Mouse (Mus musculus): ENCODE measurements at regions not wholly inside any gene's neighbourhood (a gene's known extent, or its start where the extent isn't known, plus 50 kb on each side); places are given as distances from the start of the nearest gene placed in this dataset.
A peak's percentile ranks its signal among the peaks of the same experiment; 100 is the strongest.

GRCm38 (mm10) chr3:37836749-37837148 lies 112.5 kb upstream of the Gm5148 start:
- ATAC-seq: no peak
- Histone ChIP-seq H3K4me2 (replicated peaks; ENCODE audit: low read depth, low read length) (no peak overlapping the region), H3K4me3 (ENCODE audit: low read depth, low read length) (no peak overlapping the region), H3K36me3 (ENCODE audit: insufficient read depth, low read length) (no peaks in the 10 kb centered on the region), H3K9ac (replicated peaks; ENCODE audit: low read depth) (no peak overlapping the region), H3K4me1 (ENCODE audit: insufficient read depth, low read depth, low read length) (no peaks in the 10 kb centered on the region), H3K9me3 (ENCODE audit: low read length) (no peaks in the 10 kb centered on the region), H3K27me3 (replicated peaks; ENCODE audit: insufficient read depth, low read length) (no peaks in the 10 kb centered on the region), H3K27ac (ENCODE audit: low read length) (no peak overlapping the region)
- 56% methylated on average over 5 of the region's 5 CpGs for WGBS
- no peak for TF ChIP-seq CTCF (IDR thresholded peaks at IDR 0.05)
- no peak for TF ChIP-seq EP300 (IDR thresholded peaks at IDR 0.05)
- no peak for DNase-seq (ENCODE audit: low spot score)

- no peaks in the 10 kb centered on the region for H3K36me3 ChIP-seq (ENCODE audit: insufficient read depth, low read length)
- no peak overlapping the region for H3K27ac ChIP-seq (ENCODE audit: low read length)
- no peak overlapping the region for H3K9ac ChIP-seq (replicated peaks; ENCODE audit: low read depth)
- no peaks in the 10 kb centered on the region for H3K9me3 ChIP-seq (ENCODE audit: low read length)
- DNase-seq (ENCODE audit: low spot score): no peak
- no peak for ATAC-seq
- no peaks in the 10 kb centered on the region for H3K27me3 ChIP-seq (replicated peaks; ENCODE audit: insufficient read depth, low read length)
- no peaks in the 10 kb centered on the region for H3K4me1 ChIP-seq (ENCODE audit: insufficient read depth, low read depth, low read length)
- WGBS: 66% methylated on average over 2 of the region's 2 CpGs
- TF ChIP-seq EP300 (IDR thresholded peaks at IDR 0.05) (no peak), CTCF (IDR thresholded peaks at IDR 0.05) (no peak)
- H3K4me2 ChIP-seq (replicated peaks; ENCODE audit: low read depth, low read length): no peak overlapping the region
- H3K4me3 ChIP-seq (ENCODE audit: low read depth, low read length): no peak overlapping the region
These were observed 111.4 kb upstream of the Gm5148 start for GRCm38 (mm10) chr3:37835687-37836086.

- Histone ChIP-seq H3K4me3 (ENCODE audit: low read depth, low read length) (no peak overlapping the region), H3K4me2 (replicated peaks; ENCODE audit: low read depth, low read length) (no peak overlapping the region), H3K9ac (replicated peaks; ENCODE audit: low read depth) (no peak overlapping the region), H3K4me1 (ENCODE audit: insufficient read depth, low read depth, low read length) (no peaks in the 10 kb centered on the region), H3K27ac (ENCODE audit: low read length) (no peak overlapping the region), H3K9me3 (ENCODE audit: low read length) (no peaks in the 10 kb centered on the region), H3K36me3 (ENCODE audit: insufficient read depth, low read length) (no peaks in the 10 kb centered on the region), H3K27me3 (replicated peaks; ENCODE audit: insufficient read depth, low read length) (no peaks in the 10 kb centered on the region)
- ATAC-seq: no peak
- WGBS: 73% methylated on average over 5 of the region's 5 CpGs
- no peak for TF ChIP-seq CTCF (IDR thresholded peaks at IDR 0.05)
- no peak for TF ChIP-seq EP300 (IDR thresholded peaks at IDR 0.05)
- no peak for DNase-seq (ENCODE audit: low spot score)
These were observed 110.8 kb upstream of the Gm5148 start for GRCm38 (mm10) chr3:37835135-37835534.

- H3K4me2 ChIP-seq (replicated peaks; ENCODE audit: low read depth, low read length): no peak overlapping the region
- 17% methylated on average over 3 of the region's 3 CpGs for WGBS
- H3K4me1 ChIP-seq (ENCODE audit: insufficient read depth, low read depth, low read length): no peaks in the 10 kb centered on the region
- DNase-seq (ENCODE audit: low spot score) (peak; percentile 24), ATAC-seq (peak; percentile 44; the same call in 1 of the 2 replicates)
- no peaks in the 10 kb centered on the region for H3K36me3 ChIP-seq (ENCODE audit: insufficient read depth, low read length)
- no peak overlapping the region for H3K9ac ChIP-seq (replicated peaks; ENCODE audit: low read depth)
- no peak for TF ChIP-seq CTCF (IDR thresholded peaks at IDR 0.05)
- no peak for TF ChIP-seq EP300 (IDR thresholded peaks at IDR 0.05)
- H3K9me3 ChIP-seq (ENCODE audit: low read length): no peaks in the 10 kb centered on the region
- no peaks in the 10 kb centered on the region for H3K27me3 ChIP-seq (replicated peaks; ENCODE audit: insufficient read depth, low read length)
- no peak overlapping the region for H3K27ac ChIP-seq (ENCODE audit: low read length)
- no peak overlapping the region for H3K4me3 ChIP-seq (ENCODE audit: low read depth, low read length)
These were observed 110.3 kb upstream of the Gm5148 start for GRCm38 (mm10) chr3:37834626-37835025.

GRCm38 (mm10) chr3:37833387-37833786 lies 109.1 kb upstream of the Gm5148 start:
- Histone ChIP-seq H3K36me3 (ENCODE audit: insufficient read depth, low read length) (no peaks in the 10 kb centered on the region), H3K4me1 (ENCODE audit: insufficient read depth, low read depth, low read length) (no peaks in the 10 kb centered on the region), H3K9ac (replicated peaks; ENCODE audit: low read depth) (no peak overlapping the region), H3K27me3 (replicated peaks; ENCODE audit: insufficient read depth, low read length) (no peaks in the 10 kb centered on the region), H3K27ac (ENCODE audit: low read length) (no peak overlapping the region), H3K4me3 (ENCODE audit: low read depth, low read length) (no peak overlapping the region), H3K9me3 (ENCODE audit: low read length) (no peaks in the 10 kb centered on the region), H3K4me2 (replicated peaks; ENCODE audit: low read depth, low read length) (no peak overlapping the region)
- WGBS: 80% methylated on average over 4 of the region's 4 CpGs
- TF ChIP-seq CTCF (IDR thresholded peaks at IDR 0.05) (no peak), EP300 (IDR thresholded peaks at IDR 0.05) (no peak)
- DNase-seq (ENCODE audit: low spot score) (no peak), ATAC-seq (no peak)

- Histone ChIP-seq H3K4me1 (ENCODE audit: insufficient read depth, low read depth, low read length) (no peaks in the 10 kb centered on the region), H3K36me3 (ENCODE audit: insufficient read depth, low read length) (no peaks in the 10 kb centered on the region), H3K4me3 (ENCODE audit: low read depth, low read length) (no peak overlapping the region), H3K27ac (ENCODE audit: low read length) (no peak overlapping the region), H3K9ac (replicated peaks; ENCODE audit: low read depth) (no peak overlapping the region), H3K27me3 (replicated peaks; ENCODE audit: insufficient read depth, low read length) (no peaks in the 10 kb centered on the region), H3K9me3 (ENCODE audit: low read length) (no peaks in the 10 kb centered on the region), H3K4me2 (replicated peaks; ENCODE audit: low read depth, low read length) (no peak overlapping the region)
- DNase-seq (ENCODE audit: low spot score) (no peak), ATAC-seq (no peak)
- 27% methylated on average over 1 of the region's 1 CpGs for WGBS
- no peak for TF ChIP-seq EP300 (IDR thresholded peaks at IDR 0.05)
- TF ChIP-seq CTCF (IDR thresholded peaks at IDR 0.05): no peak
These were observed 103.3 kb upstream of the Gm5148 start for GRCm38 (mm10) chr3:37827546-37827945.

GRCm38 (mm10) chr3:37825602-37826001 lies 101.3 kb upstream of the Gm5148 start:
- WGBS: 85% methylated on average over 4 of the region's 4 CpGs
- no peak overlapping the region for H3K4me3 ChIP-seq (ENCODE audit: low read depth, low read length)
- no peak overlapping the region for H3K4me2 ChIP-seq (replicated peaks; ENCODE audit: low read depth, low read length)
- H3K9me3 ChIP-seq (ENCODE audit: low read length): no peaks in the 10 kb centered on the region
- no peak for ATAC-seq
- DNase-seq (ENCODE audit: low spot score): no peak
- no peaks in the 10 kb centered on the region for H3K36me3 ChIP-seq (ENCODE audit: insufficient read depth, low read length)
- H3K9ac ChIP-seq (replicated peaks; ENCODE audit: low read depth): no peak overlapping the region
- H3K27me3 ChIP-seq (replicated peaks; ENCODE audit: insufficient read depth, low read length): no peaks in the 10 kb centered on the region
- H3K4me1 ChIP-seq (ENCODE audit: insufficient read depth, low read depth, low read length): no peaks in the 10 kb centered on the region
- no peak for TF ChIP-seq CTCF (IDR thresholded peaks at IDR 0.05)
- no peak for TF ChIP-seq EP300 (IDR thresholded peaks at IDR 0.05)
- no peak overlapping the region for H3K27ac ChIP-seq (ENCODE audit: low read length)
